Mouse (Mus musculus): Measurements from ENCODE around the gene Rhobtb3. TPM values are rescaled to one million over a fixed set of nuclear protein-coding genes. Genes with fewer than 3 reads are reported as not detected.
"Not testable (repeated sequence)": the region's sequence is repeated elsewhere in the genome, so short reads cannot be mapped to it uniquely, and the experiment has no call there.

Gene Rhobtb3
- polyA plus RNA-seq, 1 experiment from 2014 or later = 33.4 TPM

GRCm38 (mm10) chr13:75914151-75914550, 29.6 kb downstream of the Rhobtb3 start:
- WGBS = 50% methylated on average over 4 of the region's 4 CpGs
- Histone ChIP-seq H3K9ac (no peak overlapping the region), H3K4me3 (no peak overlapping the region), H3K36me3 (peaks cover 52% of the 10 kb centered on the region), H3K4me2 (no peak overlapping the region), H3K27ac (no peak overlapping the region), H3K4me1 (no peaks in the 10 kb centered on the region), H3K27me3 (no peaks in the 10 kb centered on the region), H3K9me3 (no peaks in the 10 kb centered on the region)
- ATAC-seq (ENCODE audit: insufficient number of reproducible peaks, low FRiP score, low TSS enrichment, low read depth) = no peak

GRCm38 (mm10) chr13:75908187-75908586, 35.5 kb downstream of the Rhobtb3 start:
- Histone ChIP-seq H3K9me3 (no peaks in the 10 kb centered on the region), H3K4me2 (no peak overlapping the region), H3K9ac (no peak overlapping the region), H3K4me1 (0 out of 2 replicates have a peak, but pooled peaks cover 10% of the 10 kb centered on the region), H3K36me3 (peaks cover 16% of the 10 kb centered on the region), H3K4me3 (no peak overlapping the region), H3K27me3 (no peaks in the 10 kb centered on the region), H3K27ac (no peak overlapping the region)
- no peak for ATAC-seq (ENCODE audit: insufficient number of reproducible peaks, low FRiP score, low TSS enrichment, low read depth)
- WGBS = 80% methylated on average over 2 of the region's 2 CpGs

GRCm38 (mm10) chr13:75907133-75907532, 36.6 kb downstream of the Rhobtb3 start:
- 71% methylated on average over 5 of the region's 5 CpGs for WGBS
- no peaks in the 10 kb centered on the region for H3K27me3 ChIP-seq
- H3K4me3 ChIP-seq = no peak overlapping the region
- H3K4me1 ChIP-seq = 0 out of 2 replicates have a peak, but pooled peaks cover 10% of the 10 kb centered on the region
- H3K36me3 ChIP-seq = peaks cover 24% of the 10 kb centered on the region
- no peak for ATAC-seq (ENCODE audit: insufficient number of reproducible peaks, low FRiP score, low TSS enrichment, low read depth)
- no peaks in the 10 kb centered on the region for H3K9me3 ChIP-seq
- H3K4me2 ChIP-seq = no peak overlapping the region
- H3K9ac ChIP-seq = no peak overlapping the region
- no peak overlapping the region for H3K27ac ChIP-seq

GRCm38 (mm10) chr13:75904660-75905059, 39.1 kb downstream of the Rhobtb3 start:
- 0 out of 2 replicates have a peak, but pooled peaks cover 10% of the 10 kb centered on the region for H3K4me1 ChIP-seq
- H3K27ac ChIP-seq = no peak overlapping the region
- no peaks in the 10 kb centered on the region for H3K27me3 ChIP-seq
- peaks cover 25% of the 10 kb centered on the region for H3K36me3 ChIP-seq
- ATAC-seq (ENCODE audit: insufficient number of reproducible peaks, low FRiP score, low TSS enrichment, low read depth) = no peak
- no peak overlapping the region for H3K4me3 ChIP-seq
- WGBS = 72% methylated on average over 5 of the region's 5 CpGs
- no peaks in the 10 kb centered on the region for H3K9me3 ChIP-seq
- no peak overlapping the region for H3K4me2 ChIP-seq
- no peak overlapping the region for H3K9ac ChIP-seq

GRCm38 (mm10) chr13:75900928-75901327, 42.8 kb downstream of the Rhobtb3 start:
- WGBS = 91% methylated on average over 1 of the region's 1 CpGs
- H3K4me3 ChIP-seq; H3K9me3 ChIP-seq; H3K27ac ChIP-seq; H3K27me3 ChIP-seq; H3K9ac ChIP-seq; H3K4me1 ChIP-seq; H3K4me2 ChIP-seq; ATAC-seq (ENCODE audit: insufficient number of reproducible peaks, low FRiP score, low TSS enrichment, low read depth): not testable (repeated sequence)
- H3K36me3 ChIP-seq = peaks cover 26% of the 10 kb centered on the region

GRCm38 (mm10) chr13:75892876-75893275, 50.8 kb downstream of the Rhobtb3 start:
- Histone ChIP-seq H3K4me3 (no peak overlapping the region), H3K4me1 (no peaks in the 10 kb centered on the region), H3K9ac (no peak overlapping the region), H3K27me3 (no peaks in the 10 kb centered on the region), H3K9me3 (no peaks in the 10 kb centered on the region), H3K36me3 (peaks cover 41% of the 10 kb centered on the region), H3K4me2 (no peak overlapping the region), H3K27ac (no peak overlapping the region)
- WGBS = 81% methylated on average over 6 of the region's 6 CpGs
- no peak for ATAC-seq (ENCODE audit: insufficient number of reproducible peaks, low FRiP score, low TSS enrichment, low read depth)

GRCm38 (mm10) chr13:75892291-75892690, 51.4 kb downstream of the Rhobtb3 start:
- Histone ChIP-seq H3K9ac (no peak overlapping the region), H3K4me3 (no peak overlapping the region), H3K4me2 (no peak overlapping the region), H3K27ac (no peak overlapping the region), H3K27me3 (no peaks in the 10 kb centered on the region), H3K4me1 (no peaks in the 10 kb centered on the region), H3K9me3 (no peaks in the 10 kb centered on the region), H3K36me3 (peaks cover 46% of the 10 kb centered on the region)
- 89% methylated on average over 3 of the region's 3 CpGs for WGBS
- no peak for ATAC-seq (ENCODE audit: insufficient number of reproducible peaks, low FRiP score, low TSS enrichment, low read depth)

GRCm38 (mm10) chr13:75891868-75892267, 51.9 kb downstream of the Rhobtb3 start:
- WGBS = 80% methylated on average over 4 of the region's 4 CpGs
- ATAC-seq (ENCODE audit: insufficient number of reproducible peaks, low FRiP score, low TSS enrichment, low read depth) = no peak
- peaks cover 46% of the 10 kb centered on the region for H3K36me3 ChIP-seq

GRCm38 (mm10) chr13:75883792-75884191, 59.9 kb downstream of the Rhobtb3 start:
- H3K36me3 ChIP-seq = peaks cover 28% of the 10 kb centered on the region

More at GRCm38 (mm10) chr13:75891868-75892267, 51.9 kb downstream of the Rhobtb3 start:
- Histone ChIP-seq H3K4me3 (no peak overlapping the region), H3K4me1 (no peaks in the 10 kb centered on the region), H3K27ac (no peak overlapping the region), H3K4me2 (no peak overlapping the region), H3K27me3 (no peaks in the 10 kb centered on the region), H3K9me3 (no peaks in the 10 kb centered on the region), H3K9ac (no peak overlapping the region)

GRCm38 (mm10) chr13:75880501-75880900, 63.2 kb downstream of the Rhobtb3 start:
- H3K4me3 ChIP-seq = no peak overlapping the region
- 83% methylated on average over 2 of the region's 2 CpGs for WGBS
- no peaks in the 10 kb centered on the region for H3K27me3 ChIP-seq
- no peak overlapping the region for H3K27ac ChIP-seq
- no peaks in the 10 kb centered on the region for H3K9me3 ChIP-seq
- H3K4me2 ChIP-seq = no peak overlapping the region
- H3K9ac ChIP-seq = no peak overlapping the region
- H3K36me3 ChIP-seq = peaks cover 35% of the 10 kb centered on the region
- no peaks in the 10 kb centered on the region for H3K4me1 ChIP-seq
- no peak for ATAC-seq (ENCODE audit: insufficient number of reproducible peaks, low FRiP score, low TSS enrichment, low read depth)

More at GRCm38 (mm10) chr13:75883792-75884191, 59.9 kb downstream of the Rhobtb3 start:
- no peaks in the 10 kb centered on the region for H3K4me1 ChIP-seq
- H3K27ac ChIP-seq = no peak overlapping the region
- H3K9ac ChIP-seq = no peak overlapping the region
- no peak overlapping the region for H3K4me3 ChIP-seq
- H3K4me2 ChIP-seq = no peak overlapping the region
- 62% methylated on average over 3 of the region's 3 CpGs for WGBS
- H3K27me3 ChIP-seq = no peaks in the 10 kb centered on the region
- no peaks in the 10 kb centered on the region; the same call in 1 of the 2 replicates for H3K9me3 ChIP-seq
- ATAC-seq (ENCODE audit: insufficient number of reproducible peaks, low FRiP score, low TSS enrichment, low read depth) = no peak

GRCm38 (mm10) chr13:75879756-75880155, 64.0 kb downstream of the Rhobtb3 start:
- no peak overlapping the region for H3K9ac ChIP-seq
- no peak for ATAC-seq (ENCODE audit: insufficient number of reproducible peaks, low FRiP score, low TSS enrichment, low read depth)
- peaks cover 37% of the 10 kb centered on the region for H3K36me3 ChIP-seq
- H3K27ac ChIP-seq = no peak overlapping the region
- H3K27me3 ChIP-seq = no peaks in the 10 kb centered on the region
- no peak overlapping the region for H3K4me3 ChIP-seq
- H3K4me2 ChIP-seq = no peak overlapping the region
- H3K9me3 ChIP-seq = no peaks in the 10 kb centered on the region
- no peaks in the 10 kb centered on the region for H3K4me1 ChIP-seq
- 77% methylated on average over 3 of the region's 3 CpGs for WGBS

- no peak overlapping the region for H3K9ac ChIP-seq
- H3K4me2 ChIP-seq = no peak overlapping the region
- no peaks in the 10 kb centered on the region for H3K27me3 ChIP-seq
- H3K36me3 ChIP-seq = peaks cover 51% of the 10 kb centered on the region
- no peaks in the 10 kb centered on the region for H3K9me3 ChIP-seq
- no peak overlapping the region for H3K4me3 ChIP-seq
- no peak overlapping the region for H3K27ac ChIP-seq
- H3K4me1 ChIP-seq = no peaks in the 10 kb centered on the region
- no peak for ATAC-seq (ENCODE audit: insufficient number of reproducible peaks, low FRiP score, low TSS enrichment, low read depth)
These were observed 65.8 kb downstream of the Rhobtb3 start for GRCm38 (mm10) chr13:75877907-75878306.

- Histone ChIP-seq H3K4me1 (no peaks in the 10 kb centered on the region), H3K9ac (no peak overlapping the region), H3K27me3 (no peaks in the 10 kb centered on the region), H3K4me2 (no peak overlapping the region), H3K36me3 (peaks cover 51% of the 10 kb centered on the region), H3K27ac (no peak overlapping the region), H3K9me3 (no peaks in the 10 kb centered on the region), H3K4me3 (no peak overlapping the region)
- WGBS = 82% methylated on average over 6 of the region's 6 CpGs
- ATAC-seq (ENCODE audit: insufficient number of reproducible peaks, low FRiP score, low TSS enrichment, low read depth) = no peak
These were observed 67.1 kb downstream of the Rhobtb3 start for GRCm38 (mm10) chr13:75876592-75876991.
